Mouse (Mus musculus) liver, embryonic 14.5 days (tissue): ENCODE data around the gene Plekhg4.

Experiments
- CTCF ChIP-seq: IDR thresholded peaks from 2 replicates; pipeline ENCODE4 v1.5.1; 2016; ENCODE audit warnings: antibody characterized with exemption, low read depth, control low read depth
- EP300 ChIP-seq: IDR thresholded peaks from 2 replicates; pipeline ENCODE4 v1.6.1; 2016; ENCODE audit warnings: antibody characterized with exemption, low read depth

GRCm38 (mm10) chr8:105330325-105330724 lies 42.7 kb upstream of the Plekhg4 start:
- TF ChIP-seq CTCF (no peak), EP300 (no peak)
